Mouse (Mus musculus): Measurements from ENCODE around the gene Tmem239. TPM values are rescaled to one million over a fixed set of nuclear protein-coding genes. Genes with fewer than 3 reads are reported as not detected.

The Tmem239 gene
- polyA plus RNA-seq, 1 experiment = not detected

DNA sequence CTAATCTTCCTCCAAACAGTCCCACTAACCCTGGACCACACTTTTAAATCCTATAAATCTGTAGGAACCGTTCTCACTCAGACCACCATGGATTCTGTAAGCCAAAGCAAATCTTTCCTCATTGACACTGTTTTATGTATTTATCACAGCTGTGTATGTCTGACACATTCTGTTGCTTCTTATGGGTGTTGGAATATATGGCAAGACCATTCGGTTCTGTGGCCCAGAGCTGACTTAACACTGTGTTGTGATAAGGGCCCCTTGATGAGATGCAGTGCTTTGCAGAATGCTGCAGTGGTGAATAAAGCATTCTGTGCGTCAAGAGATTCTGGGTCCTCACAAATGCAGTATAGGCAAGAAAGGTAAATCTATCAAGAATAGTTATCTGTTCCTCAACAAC is 25.9 kb downstream of the Tmem239 start:
- no peak for TF ChIP-seq GATA1 (IDR thresholded peaks at IDR 0.05; ENCODE audit: low read length)

DNA sequence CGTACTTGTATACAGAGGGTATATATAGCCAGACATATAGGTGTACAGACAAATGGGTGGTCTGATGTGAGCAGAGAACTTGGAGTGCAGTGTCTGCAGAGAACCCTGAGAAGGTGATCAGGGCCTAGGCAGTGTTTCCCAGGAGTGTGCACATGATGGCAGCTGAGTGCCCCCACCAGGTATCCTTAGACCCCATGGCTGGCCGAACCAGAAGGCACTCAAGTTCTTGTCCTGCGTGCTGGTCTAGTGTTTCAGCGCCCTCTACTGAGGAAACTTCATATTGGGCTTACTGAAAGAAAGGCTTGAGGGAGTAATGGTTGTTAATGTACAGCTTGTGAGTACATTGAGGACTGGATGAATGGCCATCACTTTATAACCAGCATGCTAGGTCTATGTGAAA is 26.9 kb downstream of the Tmem239 start:
- no peak for TF ChIP-seq GATA1 (IDR thresholded peaks at IDR 0.05; ENCODE audit: low read length)

DNA sequence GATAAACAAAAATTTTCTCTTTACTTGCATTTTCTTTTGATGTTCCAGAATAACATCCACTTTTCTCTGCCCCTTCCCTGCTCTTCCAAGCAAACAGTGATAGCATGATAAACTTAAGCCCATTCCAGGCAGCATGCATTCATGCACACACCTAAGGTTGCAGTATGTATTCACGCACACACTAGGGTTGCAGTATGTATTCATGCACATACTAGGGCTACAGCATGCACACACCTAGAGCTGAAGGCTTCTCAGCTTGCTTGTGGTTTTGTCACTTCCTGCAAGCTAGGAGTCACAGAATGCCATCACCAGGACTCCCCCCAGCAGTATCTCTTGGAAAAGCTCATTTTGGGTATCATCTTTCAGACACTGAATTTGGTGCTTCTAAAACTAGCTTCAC is 30.5 kb downstream of the Tmem239 start:
- no peak for TF ChIP-seq GATA1 (IDR thresholded peaks at IDR 0.05; ENCODE audit: low read length)

DNA sequence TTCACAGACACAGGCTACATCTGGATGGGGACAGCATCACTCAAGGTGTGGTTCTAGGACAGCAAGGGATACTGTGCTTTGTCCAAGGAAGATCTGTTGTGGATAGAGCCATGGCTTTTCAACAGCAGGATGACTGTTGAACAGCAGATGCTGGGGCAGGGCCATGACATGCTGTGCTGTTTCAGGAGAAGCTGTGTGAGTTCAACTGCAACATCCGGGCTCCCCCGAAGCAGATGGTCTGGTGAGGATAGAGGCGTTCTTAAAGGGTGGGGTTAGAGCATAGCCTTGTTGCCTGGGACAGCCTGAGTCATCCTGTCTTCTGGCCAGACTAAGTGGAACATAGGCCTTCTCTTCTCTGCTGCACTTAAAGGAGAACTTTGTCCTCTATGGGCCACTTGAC is 32.6 kb downstream of the Tmem239 start:
- TF ChIP-seq GATA1 (IDR thresholded peaks at IDR 0.05; ENCODE audit: low read length) = no peak

DNA sequence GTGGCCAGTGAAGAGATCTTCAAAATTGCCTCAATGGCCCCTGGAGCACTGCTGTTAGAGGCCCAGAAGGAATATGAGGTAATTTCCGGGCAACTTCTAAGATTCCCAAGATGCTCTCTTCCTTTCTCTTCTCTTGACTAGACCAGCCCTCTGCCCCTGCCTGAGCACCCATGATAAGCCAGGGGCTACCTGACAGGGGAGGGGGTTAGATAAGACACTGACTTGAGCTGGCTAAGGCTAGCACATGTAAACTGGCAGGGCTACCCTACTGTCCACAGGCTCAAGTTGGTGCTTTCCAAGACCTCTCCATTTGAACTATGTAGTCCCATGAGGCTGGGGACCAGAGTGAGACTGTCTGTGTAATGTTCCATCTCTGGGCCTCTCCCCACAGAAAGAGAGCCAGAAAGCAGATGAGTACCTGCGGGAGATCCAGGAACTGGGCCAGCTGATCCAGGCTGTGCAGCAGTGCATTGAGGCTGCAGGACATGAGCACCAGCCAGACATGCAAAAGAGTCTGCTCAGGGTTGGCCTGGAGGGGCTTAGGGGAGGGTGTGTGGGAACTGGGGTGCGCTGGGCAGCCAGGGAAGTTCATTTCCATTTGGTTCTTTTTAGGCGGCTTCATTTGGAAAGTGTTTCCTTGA is 33.7 kb downstream of the Tmem239 start:
- no peak for TF ChIP-seq GATA1 (IDR thresholded peaks at IDR 0.05; ENCODE audit: low read length)

DNA sequence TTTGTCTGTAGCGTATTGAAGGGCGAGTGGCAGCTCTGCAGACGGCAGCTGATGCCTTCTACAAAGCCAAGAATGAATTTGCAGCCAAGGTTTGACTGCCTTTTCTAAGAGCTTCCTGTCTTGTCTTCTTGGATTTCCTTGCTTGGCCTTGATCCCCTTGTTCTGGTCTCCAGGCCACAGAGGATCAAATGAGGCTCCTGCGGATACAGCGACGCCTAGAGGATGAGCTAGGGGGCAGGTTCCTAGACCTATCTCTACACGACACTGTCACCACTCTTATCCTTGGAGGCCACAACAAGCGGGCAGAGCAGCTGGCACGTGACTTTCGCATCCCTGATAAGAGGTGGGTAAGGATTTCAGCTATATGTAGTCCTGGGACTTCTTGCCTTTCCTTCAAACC is 35.9 kb downstream of the Tmem239 start:
- TF ChIP-seq GATA1 (IDR thresholded peaks at IDR 0.05; ENCODE audit: low read length) = no peak

DNA sequence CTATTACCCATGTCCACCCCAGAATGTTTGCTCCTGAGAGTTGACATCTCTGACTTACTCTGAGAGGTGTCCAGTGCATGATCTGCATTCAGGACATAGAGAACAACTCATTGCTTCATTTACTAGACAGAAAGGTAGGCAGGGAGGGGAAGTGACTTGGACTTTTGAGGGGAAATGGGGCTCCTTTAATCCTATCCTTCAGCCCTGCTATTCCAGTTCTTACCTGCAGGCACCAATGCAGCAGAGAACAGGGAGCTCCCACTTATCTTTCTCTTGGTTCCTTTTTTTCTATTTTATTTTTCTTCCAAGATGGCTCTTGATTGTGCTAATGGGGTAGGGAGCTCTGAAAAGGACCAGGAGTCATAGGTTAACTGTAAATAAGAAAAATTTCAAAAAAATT is 42.2 kb downstream of the Tmem239 start:
- TF ChIP-seq GATA1 (IDR thresholded peaks at IDR 0.05; ENCODE audit: low read length) = no peak

DNA sequence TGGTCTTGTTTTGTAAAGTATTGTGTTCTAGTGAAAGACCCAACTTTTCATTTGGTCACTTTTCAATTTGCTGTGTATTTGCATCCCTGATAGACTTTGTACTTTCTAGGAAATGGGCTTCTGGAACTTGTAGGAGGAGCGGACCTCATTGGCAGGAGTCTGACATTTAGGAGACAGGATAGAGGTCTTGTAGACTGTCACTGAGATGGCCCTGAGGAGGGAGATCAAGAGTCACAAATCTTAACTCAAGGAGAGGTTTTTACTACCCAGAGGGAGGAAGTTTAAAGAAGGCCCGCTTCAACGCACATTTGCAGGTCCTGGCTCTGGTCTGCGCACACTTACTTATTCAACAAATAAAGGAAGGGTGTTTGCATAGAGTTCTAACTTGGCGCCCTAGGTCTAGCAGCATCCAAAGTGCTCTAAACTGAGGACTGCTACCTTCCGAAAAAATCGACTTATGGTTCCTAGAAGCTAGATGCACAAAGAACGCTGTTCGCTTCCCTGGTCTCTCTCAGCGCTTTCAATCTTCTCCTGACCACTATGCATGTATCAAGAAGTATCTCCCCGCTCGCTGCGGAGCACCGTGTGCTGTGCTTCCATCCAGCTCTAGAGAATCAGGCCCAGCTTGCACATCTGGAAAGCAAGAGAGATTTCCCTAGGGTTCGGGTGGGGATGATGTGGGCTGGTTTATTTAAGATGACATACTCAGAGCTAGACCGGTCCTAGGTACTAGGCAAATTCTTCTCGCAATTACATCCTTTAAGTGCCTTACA is 42.9 kb downstream of the Tmem239 start:
- TF ChIP-seq GATA1 (IDR thresholded peaks at IDR 0.05; ENCODE audit: low read length) = no peak

DNA sequence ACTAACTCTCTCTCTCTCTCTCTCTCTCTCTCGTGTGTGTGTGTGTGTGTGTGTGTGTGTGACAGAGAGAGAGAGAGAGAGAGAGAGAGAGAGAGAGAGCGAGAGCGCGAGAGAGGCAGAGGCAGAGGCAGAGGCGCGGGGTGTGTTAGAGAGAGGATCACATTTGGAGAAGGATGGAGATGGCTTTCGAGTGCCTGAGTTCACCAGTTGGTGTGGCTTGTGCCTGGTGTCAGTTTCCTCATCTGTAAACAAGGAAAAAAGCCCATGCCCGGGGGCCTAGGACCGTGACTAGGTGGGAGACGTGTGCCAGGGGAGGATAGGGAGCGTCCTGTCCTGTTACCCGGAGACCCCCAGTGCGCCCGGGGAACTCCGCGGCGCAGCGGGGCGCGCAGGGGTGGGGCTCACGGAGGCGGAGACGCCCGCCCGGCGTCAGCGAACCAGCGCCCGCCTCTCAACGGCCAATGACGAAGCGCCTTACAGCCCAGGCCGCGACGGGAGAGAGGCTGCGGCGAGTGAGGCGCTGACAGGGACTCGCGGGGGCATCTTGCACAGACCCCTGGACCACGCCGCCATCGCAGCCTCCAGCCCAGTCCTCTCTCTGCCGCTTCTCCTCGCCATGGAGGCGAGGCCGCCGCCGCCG is 43.6 kb downstream of the Tmem239 start, which contains the start of gene Ptpra:
Gene Ptpra, plus strand, starts transcription at position 485 of the 640 bp plus-strand sequence.
- no peak for TF ChIP-seq GATA1 (IDR thresholded peaks at IDR 0.05; ENCODE audit: low read length)

DNA sequence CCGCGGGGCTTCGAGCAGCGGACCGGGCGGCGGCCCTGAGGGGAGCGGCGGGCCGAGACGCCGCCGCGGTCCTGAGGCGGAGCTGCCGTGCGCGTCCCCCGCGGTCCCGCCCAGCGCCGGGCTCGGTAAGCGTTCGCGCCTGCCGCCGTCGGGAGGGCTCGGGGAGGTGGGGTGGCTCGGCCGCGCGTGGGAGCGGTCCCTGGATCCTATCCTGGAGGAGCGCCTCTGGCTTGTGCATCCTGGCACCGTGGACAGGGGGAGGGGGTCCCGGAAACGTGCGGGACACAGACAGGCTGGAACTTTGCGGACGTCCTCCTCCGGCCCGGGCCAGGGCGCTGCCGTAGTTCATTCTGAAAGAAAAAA is 44.1 kb downstream of the Tmem239 start:
- no peak for TF ChIP-seq GATA1 (IDR thresholded peaks at IDR 0.05; ENCODE audit: low read length)

DNA sequence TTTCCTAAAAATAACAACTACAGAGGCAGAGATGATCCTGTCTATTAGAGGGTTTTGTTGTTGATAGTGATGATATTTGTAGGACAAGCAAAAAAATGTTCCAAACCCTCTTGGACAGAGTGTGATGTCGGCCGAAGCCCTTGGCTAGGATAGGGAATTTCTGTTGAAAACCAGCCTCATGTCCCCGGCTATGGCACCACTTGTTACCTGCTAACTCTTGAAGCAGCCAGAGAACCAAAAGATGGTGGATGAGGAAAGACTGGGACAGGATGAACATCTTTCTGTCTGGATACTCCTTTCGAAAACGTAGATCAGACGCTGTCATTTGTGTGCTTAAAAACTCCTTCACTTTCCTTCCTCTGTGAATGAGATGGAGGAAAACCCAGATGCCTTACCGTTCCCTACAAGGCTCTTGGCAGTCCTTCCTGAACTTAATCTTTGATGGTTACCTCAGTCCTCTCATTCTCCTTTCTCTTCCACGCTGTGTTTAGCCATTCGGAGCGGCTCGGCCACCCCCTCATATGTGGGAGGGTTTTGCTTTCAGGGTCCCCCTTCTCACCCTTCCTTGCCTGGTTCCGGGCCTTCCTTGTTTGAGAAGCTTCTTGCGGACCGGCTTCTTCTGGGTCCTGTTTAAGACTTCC is 44.9 kb downstream of the Tmem239 start:
- TF ChIP-seq GATA1 (IDR thresholded peaks at IDR 0.05; ENCODE audit: low read length) = no peak

DNA sequence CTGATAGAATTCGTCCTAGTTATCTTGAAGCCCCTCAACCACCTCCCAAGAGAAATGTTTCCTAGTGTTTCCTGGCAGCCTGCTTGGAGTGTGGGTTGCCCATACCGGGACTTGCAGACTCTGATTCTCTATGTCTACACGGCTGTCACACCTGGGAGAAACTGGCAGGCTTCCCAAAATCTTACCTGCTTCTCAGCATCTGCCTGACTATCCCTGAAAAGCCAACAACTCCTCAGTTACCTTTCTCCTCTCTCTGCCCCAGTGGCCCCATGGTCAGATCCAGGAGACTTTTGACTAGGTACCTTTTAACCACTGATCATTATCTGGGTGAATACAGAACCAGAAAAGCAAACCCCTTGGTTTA is 45.4 kb downstream of the Tmem239 start:
- no peak for TF ChIP-seq GATA1 (IDR thresholded peaks at IDR 0.05; ENCODE audit: low read length)

DNA sequence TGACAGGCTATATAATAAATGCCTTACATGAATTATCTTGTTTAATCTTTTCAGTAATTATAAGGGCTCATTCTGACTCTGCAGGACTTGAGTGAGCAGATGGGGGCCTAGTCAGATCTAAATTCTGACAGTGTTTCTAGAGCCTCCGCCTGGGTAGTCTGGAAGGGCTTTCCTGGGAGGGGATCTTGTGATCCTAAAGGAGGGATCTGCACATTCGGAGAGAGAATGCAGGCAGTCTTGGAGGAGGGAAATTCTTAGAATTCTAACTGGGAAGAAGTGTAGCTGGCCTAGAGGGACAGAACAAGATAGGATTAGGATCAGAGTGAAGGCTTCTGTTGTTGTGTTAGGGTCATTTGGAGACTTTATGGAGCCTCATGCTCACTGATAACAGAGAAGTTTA is 46.0 kb downstream of the Tmem239 start:
- no peak for TF ChIP-seq GATA1 (IDR thresholded peaks at IDR 0.05; ENCODE audit: low read length)

DNA sequence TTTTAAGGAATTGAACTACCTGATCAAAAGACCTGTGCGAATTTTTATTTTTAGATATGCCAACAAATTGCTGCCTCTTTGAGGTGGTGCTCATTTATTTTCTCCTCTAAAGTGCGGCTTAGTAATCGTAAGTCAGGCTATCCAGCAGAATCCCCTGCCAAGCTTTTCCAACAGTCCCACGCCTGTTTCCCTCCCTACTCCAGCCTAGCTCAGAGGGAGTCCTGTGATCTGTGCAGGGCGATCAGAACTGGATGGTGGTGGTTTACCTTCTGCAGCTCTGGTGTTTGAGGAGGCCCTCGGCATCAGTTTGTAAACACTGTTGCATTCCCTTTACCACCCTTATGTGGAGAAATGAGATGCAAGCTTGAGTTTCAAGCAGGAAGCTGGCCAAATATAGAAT is 47.1 kb downstream of the Tmem239 start:
- no peak for TF ChIP-seq GATA1 (IDR thresholded peaks at IDR 0.05; ENCODE audit: low read length)

DNA sequence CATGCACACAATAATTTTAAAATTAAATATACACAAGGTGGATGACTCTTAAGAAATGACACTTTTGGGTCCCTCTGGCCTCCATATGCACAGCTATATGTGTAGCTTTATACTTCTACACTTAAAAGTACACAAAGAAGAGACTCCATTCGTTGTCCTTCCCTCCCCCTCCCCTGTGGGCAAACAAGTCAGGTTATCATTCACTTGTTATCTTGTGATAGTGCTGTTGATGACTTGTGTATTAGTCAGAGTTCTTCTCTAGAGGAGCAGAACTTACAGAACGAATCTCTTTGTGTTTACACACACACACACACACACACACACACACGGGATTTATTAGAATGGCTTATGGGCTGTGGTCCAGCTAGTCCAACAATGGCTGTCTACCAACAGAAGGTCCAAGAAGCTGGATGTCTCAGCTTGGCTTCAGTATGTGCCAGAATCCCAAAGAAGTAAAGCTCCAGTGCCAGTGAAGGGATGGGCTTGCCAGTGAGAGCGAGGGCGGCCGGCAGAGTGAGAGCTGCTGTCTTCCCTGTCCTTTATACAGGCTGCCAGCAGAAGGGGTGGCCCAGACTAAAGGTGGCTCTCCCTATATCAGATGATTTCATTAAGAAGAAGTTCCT is 48.6 kb downstream of the Tmem239 start:
- TF ChIP-seq GATA1 (IDR thresholded peaks at IDR 0.05; ENCODE audit: low read length) = no peak

Other genes with a start within 250 kb of the Tmem239 start
- 613 and 888 TPM in 2 replicates for gene Snrpb, start 227.1 kb upstream of the Tmem239 start, polyA plus RNA-seq (2012)
- not detected in 2 replicates for gene Tmc2, start 211.3 kb upstream of the Tmem239 start, polyA plus RNA-seq (2012)
- 55.2 and 95.8 TPM in 2 replicates for gene Nop56, start 132.0 kb upstream of the Tmem239 start, polyA plus RNA-seq (2012)
- 129 and 132 TPM in 2 replicates for gene Idh3b, start 121.9 kb upstream of the Tmem239 start, polyA plus RNA-seq (2012)
- not detected in 2 replicates for gene Ebf4, start 111.3 kb upstream of the Tmem239 start, polyA plus RNA-seq (2012)
- gene Cpxm1, start 8.9 kb upstream of the Tmem239 start, polyA plus RNA-seq (2012) = 0.03 TPM in 1 of 2 replicates, not detected in the other
- gene Gm28372, start 1.2 kb upstream of the Tmem239 start, polyA plus RNA-seq (2012) = not detected in 2 replicates
- gene 1700020A23Rik, start 1.2 kb upstream of the Tmem239 start, polyA plus RNA-seq (2012) = not detected in 2 replicates
- 18.5 and 20.6 TPM in 2 replicates for gene Vps16, start 17.9 kb downstream of the Tmem239 start, polyA plus RNA-seq (2012)
- gene Pced1a, start 18.2 kb downstream of the Tmem239 start, polyA plus RNA-seq (2012) = 15.1 and 17.7 TPM in 2 replicates
- 20.5 and 22.9 TPM in 2 replicates for gene Ptpra, start 43.8 kb downstream of the Tmem239 start, polyA plus RNA-seq (2012)
- gene Mrps26, start 157.3 kb downstream of the Tmem239 start, polyA plus RNA-seq (2012) = 166 and 212 TPM in 2 replicates
- gene Oxt, start 169.7 kb downstream of the Tmem239 start, polyA plus RNA-seq (2012) = not detected in 2 replicates
- not detected in 2 replicates for gene Avp, start 176.1 kb downstream of the Tmem239 start, polyA plus RNA-seq (2012)
- gene Fastkd5, start 223.5 kb downstream of the Tmem239 start, polyA plus RNA-seq (2012) = 1.1 TPM in 2 replicates
- 2.7 and 3.5 TPM in 2 replicates for gene Ubox5, start 223.6 kb downstream of the Tmem239 start, polyA plus RNA-seq (2012)
- 1.6 and 1.9 TPM in 2 replicates for gene Lzts3, start 236.3 kb downstream of the Tmem239 start, polyA plus RNA-seq (2012)

Data from G1E-ER4 (cell line).